Mouse (Mus musculus) hindbrain, embryonic 16.5 days (tissue): Measurements from ENCODE around the gene Fgf14. TPM values are rescaled to one million over a fixed set of nuclear protein-coding genes. Genes with fewer than 3 reads are reported as not detected.
"Not testable (repeated sequence)": the region's sequence is repeated elsewhere in the genome, so short reads cannot be mapped to it uniquely, and the experiment has no call there.

Experiments
- ATAC-seq: fragments of 200-750 bp; cut with Nextera tagmentation; 2 replicates; pipeline ENCODE4 v1.8.0; 2017; ENCODE audit warnings: moderate TSS enrichment, moderate library complexity
- H3K27ac ChIP-seq: fragments of 300-500 bp; sonication (generic); 2 replicates; pipeline ENCODE4 v1.5.1; 2014; ENCODE audit warnings: low read depth, mild to moderate bottlenecking, control low read depth, low read length, moderate library complexity
- H3K27me3 ChIP-seq: fragments of 300-500 bp; sonication (generic); replicated peaks from 2 replicates; pipeline ENCODE4 v1.6.1; 2014; ENCODE audit warnings: low read length; ENCODE audit not compliant: control insufficient read depth, insufficient read depth
- H3K36me3 ChIP-seq: fragments of 300-500 bp; sonication (generic); 2 replicates; pipeline ENCODE4 v1.6.1; 2014; ENCODE audit warnings: mild to moderate bottlenecking, low read length, moderate library complexity, mixed read lengths; ENCODE audit not compliant: control insufficient read depth, insufficient read depth
- H3K4me1 ChIP-seq: fragments of 300-500 bp; sonication (generic); 2 replicates; pipeline ENCODE4 v1.6.1; 2014; ENCODE audit warnings: low read depth, low read length; ENCODE audit not compliant: control insufficient read depth, insufficient read depth
- H3K4me2 ChIP-seq: fragments of 300-500 bp; sonication (generic); 2 replicates; pipeline ENCODE4 v1.6.1; 2014; ENCODE audit warnings: mild to moderate bottlenecking, low read length, control low read depth, moderate library complexity
- H3K4me3 ChIP-seq: fragments of 300-500 bp; sonication (generic); 2 replicates; pipeline ENCODE4 v1.5.1; 2014; ENCODE audit warnings: mild to moderate bottlenecking, low read length, control low read depth, moderate library complexity
- H3K9ac ChIP-seq: fragments of 300-500 bp; sonication (generic); 2 replicates; pipeline ENCODE4 v1.6.1; 2014; ENCODE audit warnings: low read depth, mild to moderate bottlenecking, control low read depth, low read length, moderate library complexity
- H3K9me3 ChIP-seq: fragments of 300-500 bp; sonication (generic); 2 replicates; pipeline ENCODE4 v1.6.1; 2014; ENCODE audit warnings: mild to moderate bottlenecking, low read length, moderate library complexity; ENCODE audit not compliant: control insufficient read depth
- WGBS: fragments of 180-500 bp; shearing (Covaris S2); extraction: QIAGEN DNeasy Blood & Tissue Kit; methylation state at CpG from one replicate; pipeline ENCODE4 v1.1.7; 2014; 5-methylcytosine and 5-hydroxymethylcytosine counted together
- polyA plus RNA-seq: library from polyadenylated mRNA; unstranded; fragments of >200 nt; fragmentation: Nextera tagmentation; extraction: Ambion mirVana; gene quantifications from 2 replicates; pipeline ENCODE4 v1.2.1, GENCODE M21; 2015

The Fgf14 gene
- polyA plus RNA-seq, 1 experiment from 2014 or later = 38.6 TPM

DNA sequence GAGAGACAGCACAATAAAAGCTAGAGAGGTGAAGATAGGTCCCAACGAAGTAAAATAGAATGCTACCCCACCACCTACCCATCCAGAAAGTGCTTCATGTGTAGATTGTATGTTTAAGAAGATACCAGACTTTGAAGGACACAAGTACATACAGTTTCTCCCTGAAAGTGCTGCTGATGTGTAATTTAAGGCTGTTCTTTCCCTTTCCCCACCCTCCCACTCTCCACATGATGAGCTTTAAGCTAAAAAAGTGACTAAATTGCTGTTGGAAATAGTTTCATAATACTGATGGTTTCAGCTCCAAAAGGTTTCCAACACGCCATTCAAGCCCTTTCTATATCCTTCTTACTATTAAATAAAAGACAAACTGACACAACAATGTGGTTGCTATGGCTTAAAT lies 63.5 kb downstream of the Fgf14 start:
- no peak overlapping the region for H3K9ac ChIP-seq
- ATAC-seq = no peak
- no peak overlapping the region for H3K4me2 ChIP-seq
- H3K36me3 ChIP-seq = no peaks in the 10 kb centered on the region
- peaks cover 5% of the 10 kb centered on the region; the same call in 1 of the 2 replicates for H3K9me3 ChIP-seq
- 58% methylated on average over 2 of the region's 2 CpGs for WGBS
- no peaks in the 10 kb centered on the region for H3K4me1 ChIP-seq
- H3K4me3 ChIP-seq = no peak overlapping the region
- H3K27ac ChIP-seq = no peak overlapping the region
- H3K27me3 ChIP-seq = no peaks in the 10 kb centered on the region

DNA sequence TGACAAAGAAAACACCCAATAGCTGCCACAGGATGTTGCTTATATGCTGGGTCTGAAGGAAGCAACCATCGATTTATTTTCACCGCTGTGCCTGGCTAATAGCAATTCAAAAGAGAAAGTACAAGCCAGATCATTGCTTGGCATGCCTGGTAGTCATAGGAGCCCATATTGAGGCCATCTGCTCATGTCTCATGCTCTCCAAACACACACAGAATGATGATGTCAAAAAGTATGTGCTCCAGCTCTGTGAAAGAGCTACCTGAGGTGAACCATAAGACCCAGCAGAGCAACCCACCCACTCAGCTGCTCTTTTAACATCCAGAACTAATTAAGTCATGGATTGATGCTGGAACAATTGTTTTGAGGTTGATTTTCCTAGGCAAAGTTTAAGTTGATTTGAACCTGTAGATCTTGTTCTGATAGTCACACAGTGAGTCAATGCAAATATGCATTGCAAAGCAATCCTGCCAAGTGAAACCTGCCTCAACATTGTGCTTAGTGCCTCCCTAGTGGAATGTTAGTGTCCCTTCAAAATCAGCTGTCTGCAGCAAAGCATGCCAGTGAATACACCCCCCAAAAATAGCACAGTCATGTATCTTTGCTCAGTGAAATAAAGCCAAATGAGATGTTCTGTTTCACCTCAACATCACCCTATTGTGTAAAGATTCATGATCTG lies 70.8 kb downstream of the Fgf14 start:
- Histone ChIP-seq H3K9me3 (peaks cover 6% of the 10 kb centered on the region; the same call in 1 of the 2 replicates), H3K4me1 (no peaks in the 10 kb centered on the region), H3K4me2 (no peak overlapping the region), H3K9ac (no peak overlapping the region), H3K36me3 (no peaks in the 10 kb centered on the region), H3K27me3 (no peaks in the 10 kb centered on the region), H3K4me3 (no peak overlapping the region), H3K27ac (no peak overlapping the region)
- ATAC-seq = peak; percentile 56; the same call in 1 of the 2 replicates
- whole genome bisulfite sequencing = 81% methylated on average over 2 of the region's 2 CpGs

- H3K27ac ChIP-seq = no peak overlapping the region
- no peak for ATAC-seq
- H3K4me1 ChIP-seq = no peaks in the 10 kb centered on the region
- WGBS = 100% methylated on average over 1 of the region's 1 CpGs
- H3K4me2 ChIP-seq = no peak overlapping the region
- peaks cover 6% of the 10 kb centered on the region; the same call in 1 of the 2 replicates for H3K9me3 ChIP-seq
- no peak overlapping the region for H3K4me3 ChIP-seq
- no peak overlapping the region for H3K9ac ChIP-seq
- no peaks in the 10 kb centered on the region for H3K27me3 ChIP-seq
- no peaks in the 10 kb centered on the region for H3K36me3 ChIP-seq
Measured at GRCm38 (mm10) chr14:124605031-124605743, 71.7 kb downstream of the Fgf14 start.

DNA sequence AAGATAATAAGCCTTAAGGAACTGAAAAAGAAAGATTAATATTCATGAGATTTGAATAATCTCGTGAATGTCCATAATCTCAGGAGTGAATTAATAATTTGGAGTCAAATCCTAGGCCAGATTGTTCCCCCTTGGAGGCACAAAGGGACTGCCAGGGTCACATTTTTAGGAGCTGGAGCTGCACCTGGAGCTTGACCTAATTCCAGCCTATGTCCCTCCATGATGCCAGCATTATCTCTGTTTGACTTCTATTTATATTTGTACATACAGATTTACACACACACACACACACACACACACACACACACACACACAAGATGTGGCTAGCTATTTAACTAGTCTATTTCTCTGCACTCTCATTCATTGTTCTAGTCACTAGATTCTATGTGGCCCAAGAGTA lies 100.4 kb downstream of the Fgf14 start:
- Histone ChIP-seq H3K4me3 (no peak overlapping the region), H3K9me3 (no peaks in the 10 kb centered on the region), H3K4me2 (no peak overlapping the region), H3K27ac (no peak overlapping the region), H3K9ac (no peak overlapping the region), H3K27me3 (no peaks in the 10 kb centered on the region), H3K36me3 (no peaks in the 10 kb centered on the region), H3K4me1 (no peaks in the 10 kb centered on the region)
- ATAC-seq = no peak
- WGBS = 52% methylated on average over 1 of the region's 1 CpGs

GRCm38 (mm10) chr14:124575130-124575885 lies 101.6 kb downstream of the Fgf14 start:
- Histone ChIP-seq H3K27ac (no peak overlapping the region), H3K4me2 (no peak overlapping the region), H3K4me3 (no peak overlapping the region), H3K36me3 (no peaks in the 10 kb centered on the region), H3K9me3 (no peaks in the 10 kb centered on the region), H3K9ac (no peak overlapping the region), H3K27me3 (no peaks in the 10 kb centered on the region), H3K4me1 (no peaks in the 10 kb centered on the region)
- WGBS = 81% methylated on average over 1 of the region's 1 CpGs
- no peak for ATAC-seq

DNA sequence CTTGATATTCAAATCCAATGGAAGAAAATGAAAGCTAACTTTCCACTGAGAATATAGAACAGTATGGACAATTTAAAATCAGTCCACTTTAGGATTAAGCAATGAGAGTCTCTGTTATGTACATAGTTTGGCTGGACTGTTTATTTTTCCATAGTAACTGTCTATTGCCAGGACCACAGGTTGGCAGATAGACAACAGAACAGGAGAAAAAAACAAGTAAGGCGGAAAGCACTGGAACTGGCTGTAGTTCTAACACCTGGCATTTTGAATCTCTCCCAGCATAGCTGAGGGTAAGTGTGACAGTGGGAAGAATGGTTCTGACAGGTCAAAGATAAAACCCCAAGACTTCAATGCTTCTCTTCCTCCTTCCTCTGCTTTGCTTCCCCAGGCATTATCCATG lies 110.5 kb downstream of the Fgf14 start:
- H3K4me3 ChIP-seq = no peak overlapping the region
- H3K27ac ChIP-seq = no peak overlapping the region
- no peak for ATAC-seq
- no peaks in the 10 kb centered on the region for H3K9me3 ChIP-seq
- H3K27me3 ChIP-seq = no peaks in the 10 kb centered on the region
- no peaks in the 10 kb centered on the region for H3K36me3 ChIP-seq
- no peak overlapping the region for H3K9ac ChIP-seq
- H3K4me1 ChIP-seq = no peaks in the 10 kb centered on the region
- 79% methylated on average over 1 of the region's 1 CpGs for WGBS
- H3K4me2 ChIP-seq = no peak overlapping the region

GRCm38 (mm10) chr14:124561544-124561943 lies 115.4 kb downstream of the Fgf14 start:
- Histone ChIP-seq H3K9ac (no peak overlapping the region), H3K4me1 (no peaks in the 10 kb centered on the region), H3K36me3 (no peaks in the 10 kb centered on the region), H3K4me3 (no peak overlapping the region), H3K27ac (no peak overlapping the region), H3K27me3 (no peaks in the 10 kb centered on the region), H3K4me2 (no peak overlapping the region), H3K9me3 (no peaks in the 10 kb centered on the region)
- WGBS = 64% methylated on average over 4 of the region's 4 CpGs
- no peak for ATAC-seq

GRCm38 (mm10) chr14:124536106-124536505 lies 140.8 kb downstream of the Fgf14 start:
- Histone ChIP-seq H3K27ac (no peak overlapping the region), H3K9me3 (no peaks in the 10 kb centered on the region), H3K4me2 (no peak overlapping the region), H3K27me3 (no peaks in the 10 kb centered on the region), H3K4me1 (no peaks in the 10 kb centered on the region), H3K36me3 (no peaks in the 10 kb centered on the region), H3K4me3 (no peak overlapping the region), H3K9ac (no peak overlapping the region)
- 80% methylated on average over 3 of the region's 3 CpGs for WGBS
- no peak for ATAC-seq

DNA sequence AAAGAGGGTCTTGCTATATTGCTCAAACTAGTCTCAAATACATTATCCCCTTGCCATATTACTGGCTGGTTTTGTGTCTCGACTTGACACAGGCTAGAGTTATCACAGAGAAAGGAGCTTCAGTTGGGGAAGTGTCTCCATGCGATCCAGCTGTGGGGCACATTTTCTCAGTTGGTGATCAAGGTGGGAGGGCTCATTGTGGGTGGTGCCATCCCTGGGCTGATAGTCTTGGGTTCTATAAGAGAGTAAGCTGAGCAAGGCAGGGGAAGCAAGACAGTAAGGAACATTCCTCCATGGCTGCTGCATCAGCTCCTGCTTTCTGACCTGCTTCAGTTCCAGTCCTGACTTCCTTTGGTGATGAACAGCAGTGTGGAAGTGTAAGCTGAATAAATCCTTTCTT lies 141.6 kb downstream of the Fgf14 start:
- not testable (repeated sequence) for H3K4me3 ChIP-seq, H3K4me1 ChIP-seq, H3K27ac ChIP-seq, H3K4me2 ChIP-seq, H3K9ac ChIP-seq, H3K27me3 ChIP-seq, ATAC-seq, H3K36me3 ChIP-seq, H3K9me3 ChIP-seq
- WGBS = 75% methylated on average over 2 of the region's 2 CpGs
